Comparison of ENCODE assay signal across 8 mouse cellular contexts in the genomic region with DNA sequence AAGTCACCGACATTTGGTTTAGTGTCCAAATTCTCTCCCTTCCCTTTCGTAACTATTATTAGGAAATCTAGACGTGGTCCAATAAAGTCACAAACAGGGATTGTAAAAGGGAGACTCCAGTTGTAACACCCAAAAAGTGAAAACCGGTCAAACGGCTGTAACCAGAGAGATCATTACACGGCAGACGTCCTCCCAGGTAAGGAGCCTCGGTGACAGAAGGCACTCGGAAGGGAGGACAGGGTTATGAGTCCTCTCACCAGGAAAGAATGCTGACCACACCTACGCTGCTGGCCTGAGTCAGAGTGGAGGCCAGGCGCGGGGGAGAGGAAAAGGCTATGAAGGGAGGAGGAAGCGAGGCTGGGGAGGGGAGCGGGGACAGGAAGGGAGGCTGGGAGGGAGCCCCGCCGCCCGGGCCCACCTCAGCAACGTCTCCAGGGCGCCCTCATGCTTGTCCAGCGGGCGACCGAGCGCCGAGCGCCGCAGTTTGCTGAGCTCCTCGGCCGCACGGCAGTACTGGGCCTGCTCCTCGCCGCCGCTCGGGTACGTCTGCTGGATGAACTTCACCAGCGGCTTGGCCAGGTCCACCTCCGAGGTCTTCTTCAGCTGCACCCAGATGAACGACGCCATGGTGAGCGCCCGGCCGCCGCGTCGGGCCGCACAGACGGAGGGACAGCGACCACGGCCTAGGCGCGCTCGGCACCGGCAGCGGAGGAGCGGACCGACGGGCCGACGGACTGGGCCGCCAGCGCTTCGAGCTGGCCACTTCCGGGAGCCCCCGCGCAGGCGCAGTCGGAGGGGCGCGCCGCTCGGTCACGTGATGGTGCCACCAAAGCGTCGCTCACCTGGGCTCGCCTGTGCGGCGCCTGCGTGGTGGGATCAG. TPM values are rescaled to one million over a fixed set of nuclear protein-coding genes. Genes with fewer than 3 reads are reported as not detected.
A peak's percentile ranks its signal among the peaks of the same experiment; 100 is the strongest.
DNase-seq lines count a peak whose midpoint lies in the region; ATAC-seq lines count a peak whose summit lies in the region.

A gene (minus strand): TSS at position 779 of the 880 bp plus-strand sequence.

- peak; percentile 93 for DNase-seq in T-cell, adult 2 months (ENCODE audit: low spot score)
- peak; percentile 95 to 96 for DNase-seq in cerebellum, postnatal 36 days
- DNase-seq in frontal cortex, postnatal 36 days (ENCODE audit: low spot score in 2 of 2) = peak; percentile 91 to 93
- peak; percentile 85 for DNase-seq in left cerebral cortex, adult 11 months (ENCODE audit: low spot score)
- peak; percentile 95 for DNase-seq in lung, postnatal 4 days
- peak; percentile 83 for DNase-seq in retina, postnatal 7 days (ENCODE audit: low read depth, low spot score)
- DNase-seq in urinary bladder, adult 2 months (ENCODE audit: low spot score) = peak; percentile 93

- no peaks in the 10 kb centered on the region for H3K36me3 ChIP-seq in hindbrain, embryonic 15.5 days

- H3K27ac ChIP-seq in hindbrain, embryonic 15.5 days (replicated peaks) = peak within 1 kb of the TSS; percentile 85

- H3K4me3 ChIP-seq in hindbrain, embryonic 15.5 days = peak within 1 kb of the TSS; percentile 95

- H3K9ac ChIP-seq in hindbrain, embryonic 15.5 days = peak within 1 kb of the TSS; percentile 94

- H3K9me3 ChIP-seq in hindbrain, embryonic 15.5 days = no peaks in the 10 kb centered on the region

- peak; percentile 91 for ATAC-seq in hindbrain, embryonic 15.5 days (ENCODE audit: low FRiP score, low read depth)

- peaks cover 27% of the 10 kb centered on the region for H3K4me1 ChIP-seq in hindbrain, embryonic 15.5 days (replicated peaks)

- 2% methylated on average over 72 of the region's 77 CpGs for WGBS in hindbrain, embryonic 15.5 days

- H3K27me3 ChIP-seq in hindbrain, embryonic 15.5 days = no peaks in the 10 kb centered on the region

- H3K4me2 ChIP-seq in hindbrain, embryonic 15.5 days = peak within 1 kb of the TSS; percentile 84

RNA-seq across cellular contexts. Expression of the gene that starts here (rescaled TPM):
- polyA plus RNA-seq in hindbrain, embryonic 15.5 days (2015; fragmentation: Nextera tagmentation; extraction: Ambion mirVana) = 37.3 and 39.1 TPM in 2 replicates
- polyA plus RNA-seq in urinary bladder, adult 2 months (2012; rRNA removed) = 79.6 and 83.8 TPM in 2 replicates

Comparison
In these comparisons a context has a peak if more than half of its experiments do, and no peak if none do; other contexts are left out.
1. Peak in every context shown above with its lines: DNase-seq, ATAC-seq, H3K4me3 ChIP-seq and H3K27ac ChIP-seq.